Mouse (Mus musculus) hindbrain, embryonic 16.5 days (tissue): ENCODE measurements around the gene Zbtb37. TPM values are rescaled to one million over a fixed set of nuclear protein-coding genes. Genes with fewer than 3 reads are reported as not detected.
A peak's percentile ranks its signal among the peaks of the same experiment; 100 is the strongest.
"Not testable (repeated sequence)": the region's sequence is repeated elsewhere in the genome, so short reads cannot be mapped to it uniquely, and the experiment has no call there.

Source experiments
- ATAC-seq: fragments of 200-750 bp; cut with Nextera tagmentation; 2 replicates; pipeline ENCODE4 v1.8.0; 2017; ENCODE audit warnings: moderate TSS enrichment, moderate library complexity
- H3K27ac ChIP-seq: fragments of 300-500 bp; sonication (generic); 2 replicates; pipeline ENCODE4 v1.5.1; 2014; ENCODE audit warnings: low read depth, mild to moderate bottlenecking, control low read depth, low read length, moderate library complexity
- H3K27me3 ChIP-seq: fragments of 300-500 bp; sonication (generic); replicated peaks from 2 replicates; pipeline ENCODE4 v1.6.1; 2014; ENCODE audit warnings: low read length; ENCODE audit not compliant: control insufficient read depth, insufficient read depth
- H3K36me3 ChIP-seq: fragments of 300-500 bp; sonication (generic); 2 replicates; pipeline ENCODE4 v1.6.1; 2014; ENCODE audit warnings: mild to moderate bottlenecking, low read length, moderate library complexity, mixed read lengths; ENCODE audit not compliant: control insufficient read depth, insufficient read depth
- H3K4me1 ChIP-seq: fragments of 300-500 bp; sonication (generic); 2 replicates; pipeline ENCODE4 v1.6.1; 2014; ENCODE audit warnings: low read depth, low read length; ENCODE audit not compliant: control insufficient read depth, insufficient read depth
- H3K4me2 ChIP-seq: fragments of 300-500 bp; sonication (generic); 2 replicates; pipeline ENCODE4 v1.6.1; 2014; ENCODE audit warnings: mild to moderate bottlenecking, low read length, control low read depth, moderate library complexity
- H3K4me3 ChIP-seq: fragments of 300-500 bp; sonication (generic); 2 replicates; pipeline ENCODE4 v1.5.1; 2014; ENCODE audit warnings: mild to moderate bottlenecking, low read length, control low read depth, moderate library complexity
- H3K9ac ChIP-seq: fragments of 300-500 bp; sonication (generic); 2 replicates; pipeline ENCODE4 v1.6.1; 2014; ENCODE audit warnings: low read depth, mild to moderate bottlenecking, control low read depth, low read length, moderate library complexity
- H3K9me3 ChIP-seq: fragments of 300-500 bp; sonication (generic); 2 replicates; pipeline ENCODE4 v1.6.1; 2014; ENCODE audit warnings: mild to moderate bottlenecking, low read length, moderate library complexity; ENCODE audit not compliant: control insufficient read depth
- WGBS: fragments of 180-500 bp; shearing (Covaris S2); extraction: QIAGEN DNeasy Blood & Tissue Kit; methylation state at CpG from one replicate; pipeline ENCODE4 v1.1.7; 2014; 5-methylcytosine and 5-hydroxymethylcytosine counted together
- polyA plus RNA-seq: library from polyadenylated mRNA; unstranded; fragments of >200 nt; fragmentation: Nextera tagmentation; extraction: Ambion mirVana; gene quantifications from 2 replicates; pipeline ENCODE4 v1.2.1, GENCODE M21; 2015

Gene Zbtb37
- polyA plus RNA-seq, 1 experiment from 2014 or later, result 11.8 TPM

DNA sequence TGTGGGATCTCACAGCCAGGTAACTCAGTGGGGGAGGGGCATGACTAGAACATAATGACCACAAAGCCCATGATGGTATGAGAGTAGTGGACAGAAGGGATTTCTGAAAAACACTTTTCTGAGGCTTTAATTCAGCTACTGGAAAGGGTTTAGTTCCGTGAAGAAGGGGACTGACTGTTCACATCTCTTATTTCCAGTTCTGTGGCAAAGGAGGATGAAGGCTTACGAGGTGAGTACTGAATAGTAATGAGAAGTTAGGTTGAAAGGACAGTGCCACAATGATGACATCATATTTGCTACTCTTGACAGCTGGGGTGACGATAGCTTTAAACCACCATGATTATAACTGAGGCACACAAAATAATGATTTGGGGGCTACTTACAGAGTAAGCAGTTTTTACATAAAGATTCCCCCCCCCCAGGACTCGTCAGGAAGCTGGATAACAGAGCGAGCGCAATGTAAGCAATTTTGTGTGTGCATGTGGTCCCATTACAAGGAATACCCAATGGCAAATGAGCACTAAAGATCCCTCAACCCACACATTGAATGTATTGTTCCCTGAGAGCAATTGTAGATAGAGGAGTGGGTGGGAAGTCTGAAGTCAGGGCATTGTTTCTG lies 1.2 kb upstream of the Zbtb37 start:
- H3K36me3 ChIP-seq, result peaks cover 22% of the 10 kb centered on the region
- no peaks in the 10 kb centered on the region for H3K27me3 ChIP-seq
- WGBS, result 0% methylated on average over 6 of the region's 6 CpGs

DNA sequence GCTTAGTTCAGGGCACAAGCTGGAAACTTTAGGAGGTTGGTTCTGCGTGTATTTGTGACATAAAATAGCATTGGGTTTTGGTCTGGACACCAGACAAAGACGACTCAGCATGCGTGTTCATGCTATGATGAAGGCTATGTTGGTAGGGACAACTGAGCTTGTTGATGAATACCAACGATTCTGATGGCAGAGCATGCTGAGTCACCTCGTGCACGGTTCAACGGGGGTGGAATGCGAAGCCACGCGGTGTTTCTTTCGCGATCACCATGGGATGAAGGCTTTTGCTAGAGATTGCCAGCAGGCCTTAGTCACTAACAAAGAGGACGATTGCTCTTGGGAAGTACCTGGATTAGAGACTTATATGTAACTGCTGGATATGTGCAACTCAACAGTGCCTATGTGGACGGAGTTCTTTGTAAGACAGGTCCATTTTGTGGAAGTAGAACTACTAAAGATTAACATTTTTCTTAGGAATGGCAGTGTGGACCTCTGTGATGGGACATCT lies 684 bp upstream of the Zbtb37 start:
- H3K4me1 ChIP-seq, result peaks cover 28% of the 10 kb centered on the region
- peak overlapping the region; percentile 94 for H3K27ac ChIP-seq
- no peaks in the 10 kb centered on the region for H3K27me3 ChIP-seq
- peak overlapping the region; percentile 94 for H3K9ac ChIP-seq
- H3K4me2 ChIP-seq, result peak overlapping the region; percentile 78
- under 1% methylated on average over 14 of the region's 14 CpGs for WGBS
- H3K4me3 ChIP-seq, result peak overlapping the region; percentile 79
- no peaks in the 10 kb centered on the region for H3K9me3 ChIP-seq
- peaks cover 22% of the 10 kb centered on the region for H3K36me3 ChIP-seq
- ATAC-seq, result peak; percentile 49

More for the DNA sequence above, 1.2 kb upstream of the Zbtb37 start:
- Histone ChIP-seq H3K27ac (peak overlapping the region; percentile 94), H3K4me2 (peak overlapping the region; percentile 78), H3K9ac (peak overlapping the region; percentile 94), H3K9me3 (no peaks in the 10 kb centered on the region), H3K4me1 (peaks cover 28% of the 10 kb centered on the region), H3K4me3 (peak overlapping the region; percentile 79)
- ATAC-seq, result no peak

- Histone ChIP-seq H3K9ac (peak overlapping the region; percentile 97), H3K4me1 (peaks cover 25% of the 10 kb centered on the region), H3K27ac (peak overlapping the region; percentile 94), H3K4me3 (peak overlapping the region; percentile 79), H3K27me3 (no peaks in the 10 kb centered on the region), H3K36me3 (peaks cover 16% of the 10 kb centered on the region), H3K4me2 (peak overlapping the region; percentile 66), H3K9me3 (no peaks in the 10 kb centered on the region)
- no peak for ATAC-seq
- 1% methylated on average over 21 of the region's 21 CpGs for WGBS
Observed at GRCm38 (mm10) chr1:161033856-161034434, 704 bp downstream of the Zbtb37 start.

DNA sequence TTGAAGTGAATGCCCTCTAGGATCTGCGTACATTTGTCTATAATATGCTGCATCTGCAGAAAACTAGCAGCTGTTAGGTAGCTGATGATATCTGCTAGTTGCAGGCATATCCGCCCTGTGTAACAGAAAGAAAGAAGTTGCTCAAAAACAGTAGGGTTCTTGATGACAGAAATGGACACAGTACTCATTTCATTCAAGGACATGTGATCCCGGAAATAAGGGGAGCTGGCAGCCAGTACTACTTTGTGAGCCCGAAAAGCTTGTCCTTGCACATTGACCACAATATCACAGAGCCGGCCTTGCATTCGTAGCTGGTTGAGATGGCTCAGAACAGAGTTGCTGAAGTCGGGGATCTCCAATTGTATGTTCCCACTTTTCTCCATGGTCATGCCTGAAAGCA lies 2.3 kb downstream of the Zbtb37 start:
- 94% methylated on average over 7 of the region's 7 CpGs for WGBS
- H3K9me3 ChIP-seq, result no peaks in the 10 kb centered on the region
- no peak overlapping the region for H3K9ac ChIP-seq
- peaks cover 8% of the 10 kb centered on the region for H3K36me3 ChIP-seq
- no peaks in the 10 kb centered on the region for H3K27me3 ChIP-seq
- H3K4me2 ChIP-seq, result no peak overlapping the region
- peaks cover 14% of the 10 kb centered on the region for H3K4me1 ChIP-seq
- H3K4me3 ChIP-seq, result no peak overlapping the region
- H3K27ac ChIP-seq, result no peak overlapping the region
- ATAC-seq, result no peak

DNA sequence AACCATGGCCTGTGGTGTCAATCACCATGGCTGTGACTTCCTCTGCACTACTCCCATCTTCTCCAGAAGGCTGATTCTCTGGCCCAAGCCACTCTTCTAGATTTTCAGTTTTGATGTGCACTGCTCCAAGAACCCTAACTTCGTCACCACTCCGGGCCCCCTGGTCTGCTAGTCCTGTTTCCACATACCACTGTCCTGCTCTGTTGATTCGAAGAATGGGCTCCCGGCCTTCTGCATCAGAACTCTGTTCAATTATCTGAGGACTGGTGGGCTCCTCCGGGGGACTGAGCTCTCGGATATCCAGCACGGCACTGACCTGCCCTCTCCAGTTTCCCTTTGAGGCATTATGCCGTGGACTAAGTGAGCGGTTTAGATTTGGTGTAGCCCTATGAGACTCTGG lies 2.8 kb downstream of the Zbtb37 start:
- H3K9ac ChIP-seq, result no peak overlapping the region
- no peaks in the 10 kb centered on the region for H3K9me3 ChIP-seq
- peaks cover 8% of the 10 kb centered on the region for H3K36me3 ChIP-seq
- H3K27ac ChIP-seq, result no peak overlapping the region
- H3K4me2 ChIP-seq, result no peak overlapping the region
- H3K4me3 ChIP-seq, result no peak overlapping the region
- no peak for ATAC-seq
- 95% methylated on average over 9 of the region's 9 CpGs for WGBS
- peaks cover 11% of the 10 kb centered on the region for H3K4me1 ChIP-seq
- H3K27me3 ChIP-seq, result no peaks in the 10 kb centered on the region

GRCm38 (mm10) chr1:161030058-161030457 lies 4.6 kb downstream of the Zbtb37 start:
- H3K36me3 ChIP-seq, result peaks cover 10% of the 10 kb centered on the region

DNA sequence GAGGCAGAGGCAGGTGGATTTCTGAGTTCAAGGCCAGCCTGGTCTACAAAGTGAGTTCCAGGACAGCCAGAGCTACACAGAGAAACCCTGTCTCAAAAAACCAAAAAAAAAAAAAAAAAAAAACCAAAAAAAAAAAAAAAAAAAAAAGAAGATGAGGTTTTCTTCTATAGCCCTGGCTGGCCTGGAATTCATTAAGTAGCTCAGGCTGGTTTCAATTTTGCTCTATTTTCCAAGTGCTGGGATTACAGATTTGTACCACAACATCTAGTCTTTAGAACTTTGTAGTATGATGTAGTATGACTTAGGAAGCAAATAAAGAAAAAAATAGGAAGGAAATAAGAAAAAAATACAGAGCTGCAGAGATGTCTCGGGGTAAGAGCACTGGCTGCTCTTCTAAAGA lies 6.2 kb downstream of the Zbtb37 start:
- H3K4me3 ChIP-seq, H3K4me1 ChIP-seq, H3K27me3 ChIP-seq, H3K4me2 ChIP-seq, H3K9me3 ChIP-seq, ATAC-seq, H3K9ac ChIP-seq, H3K27ac ChIP-seq: not testable (repeated sequence)
- whole genome bisulfite sequencing, result 100% methylated on average over 1 of the region's 1 CpGs
- H3K36me3 ChIP-seq, result peaks cover 10% of the 10 kb centered on the region

More at GRCm38 (mm10) chr1:161030058-161030457, 4.6 kb downstream of the Zbtb37 start:
- Histone ChIP-seq H3K27ac (no peak overlapping the region), H3K9ac (no peak overlapping the region), H3K4me2 (no peak overlapping the region), H3K27me3 (no peaks in the 10 kb centered on the region), H3K4me3 (no peak overlapping the region), H3K4me1 (peaks cover 9% of the 10 kb centered on the region), H3K9me3 (no peaks in the 10 kb centered on the region)
- ATAC-seq, result no peak
- WGBS, result 93% methylated on average over 3 of the region's 3 CpGs

DNA sequence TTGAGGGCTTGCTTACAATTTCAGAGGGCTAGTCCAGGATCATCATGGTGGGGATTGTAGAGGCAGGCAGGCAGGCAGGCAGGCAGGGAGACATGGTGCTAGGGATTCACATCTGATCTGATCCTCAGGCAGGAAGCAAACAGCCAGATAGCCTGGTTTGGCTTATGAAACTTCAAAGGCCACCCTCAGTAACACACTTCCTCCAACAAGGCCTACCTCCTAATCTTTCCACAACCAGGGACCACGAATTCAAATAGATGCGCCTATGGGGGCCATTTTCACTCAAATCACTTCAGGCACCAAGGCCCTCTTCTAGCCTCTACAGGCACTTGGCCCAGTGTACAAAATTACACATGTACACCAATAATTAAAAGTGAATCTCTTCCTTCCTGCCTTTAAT lies 7.5 kb downstream of the Zbtb37 start:
- H3K4me3 ChIP-seq, result no peak overlapping the region
- no peak overlapping the region for H3K4me2 ChIP-seq
- 83% methylated on average over 2 of the region's 2 CpGs for WGBS
- ATAC-seq, result no peak
- H3K36me3 ChIP-seq, result peaks cover 10% of the 10 kb centered on the region
- H3K4me1 ChIP-seq, result no peaks in the 10 kb centered on the region
- no peak overlapping the region for H3K27ac ChIP-seq
- H3K9ac ChIP-seq, result no peak overlapping the region
- no peaks in the 10 kb centered on the region for H3K9me3 ChIP-seq
- H3K27me3 ChIP-seq, result no peaks in the 10 kb centered on the region

GRCm38 (mm10) chr1:161025410-161026210 lies 9.0 kb downstream of the Zbtb37 start:
- no peak overlapping the region for H3K4me2 ChIP-seq
- no peaks in the 10 kb centered on the region for H3K27me3 ChIP-seq
- no peak overlapping the region for H3K4me3 ChIP-seq
- H3K4me1 ChIP-seq, result no peaks in the 10 kb centered on the region
- 89% methylated on average over 5 of the region's 5 CpGs for WGBS
- H3K36me3 ChIP-seq, result peaks cover 6% of the 10 kb centered on the region
- no peak for ATAC-seq
- no peaks in the 10 kb centered on the region for H3K9me3 ChIP-seq
- no peak overlapping the region for H3K27ac ChIP-seq
- H3K9ac ChIP-seq, result no peak overlapping the region
